Mouse (Mus musculus) c-Kit-positive CD71-negative TER-119-negative erythroid progenitor cells, embryonic 14.5 days (primary cell): Measurements from ENCODE around the gene Clec4f.
"Not testable (repeated sequence)": the region's sequence is repeated elsewhere in the genome, so short reads cannot be mapped to it uniquely, and the experiment has no call there.

Experiments used
- DNase-seq: peaks from one replicate; pipeline ENCODE4 v3.0.0-alpha.2; 2013; ENCODE audit warnings: low read depth

Clec4f gene

GRCm38 (mm10) chr6:83634106-83634505, 21.9 kb downstream of the Clec4f start:
- not testable (repeated sequence) for DNase-seq

DNA sequence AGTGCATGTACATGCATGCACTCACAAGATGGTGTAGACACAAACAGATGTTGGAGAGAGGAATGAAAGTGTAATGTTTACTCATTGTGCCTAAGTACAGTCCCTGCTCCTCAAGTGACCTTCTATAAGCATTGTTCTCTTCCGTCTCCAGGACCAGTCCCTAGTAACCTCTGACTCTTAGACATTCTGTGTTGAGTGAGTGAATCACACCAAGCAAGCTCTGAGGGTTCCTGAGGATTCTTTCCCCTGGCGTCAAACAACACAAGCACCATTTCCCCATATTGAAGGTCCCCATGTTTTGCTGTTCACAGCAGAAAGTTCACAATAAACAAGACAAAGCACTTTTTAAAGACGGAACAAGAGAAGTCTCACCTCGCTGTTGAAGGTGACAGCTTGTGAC, 24.2 kb downstream of the Clec4f start:
- DNase-seq: no peak

DNA sequence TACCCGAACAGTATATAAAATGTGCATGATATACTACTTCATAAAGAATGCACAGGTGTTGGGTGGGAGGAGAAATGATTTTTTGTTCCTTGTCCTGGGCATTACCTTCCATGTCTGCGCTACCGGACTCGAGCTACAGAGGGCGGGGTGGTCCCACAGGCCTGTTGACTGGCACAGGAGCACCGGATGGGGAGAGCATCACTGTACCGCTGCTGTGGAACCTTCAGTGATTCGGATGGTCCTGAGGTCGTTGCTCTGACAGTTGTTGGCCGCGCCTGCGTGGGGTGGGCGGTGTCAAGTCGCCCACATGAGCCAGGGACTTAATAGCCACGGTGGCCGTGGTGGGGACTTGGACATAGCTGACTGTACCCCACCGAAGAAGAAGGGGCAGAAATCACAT, 29.2 kb downstream of the Clec4f start:
- no peak for DNase-seq

DNA sequence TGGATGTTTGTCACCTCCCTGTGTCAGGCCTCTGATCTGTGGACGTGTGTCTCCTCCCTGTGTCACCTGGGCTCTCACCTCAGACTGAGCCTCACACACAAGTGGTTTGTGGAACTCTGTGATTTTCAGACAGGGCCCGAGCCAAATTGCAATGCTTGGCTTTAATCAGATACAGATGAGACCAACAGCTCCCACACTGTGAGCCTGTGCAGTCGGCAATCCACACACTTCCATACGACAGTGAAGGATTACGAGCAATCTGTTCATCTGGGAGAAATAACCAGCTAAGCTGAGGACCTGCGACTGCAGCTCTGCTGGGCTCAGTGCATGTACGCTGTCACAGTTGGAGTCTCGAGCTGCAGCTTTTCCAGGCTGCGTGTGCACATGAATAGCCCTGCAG, 36.0 kb downstream of the Clec4f start:
- no peak for DNase-seq

DNA sequence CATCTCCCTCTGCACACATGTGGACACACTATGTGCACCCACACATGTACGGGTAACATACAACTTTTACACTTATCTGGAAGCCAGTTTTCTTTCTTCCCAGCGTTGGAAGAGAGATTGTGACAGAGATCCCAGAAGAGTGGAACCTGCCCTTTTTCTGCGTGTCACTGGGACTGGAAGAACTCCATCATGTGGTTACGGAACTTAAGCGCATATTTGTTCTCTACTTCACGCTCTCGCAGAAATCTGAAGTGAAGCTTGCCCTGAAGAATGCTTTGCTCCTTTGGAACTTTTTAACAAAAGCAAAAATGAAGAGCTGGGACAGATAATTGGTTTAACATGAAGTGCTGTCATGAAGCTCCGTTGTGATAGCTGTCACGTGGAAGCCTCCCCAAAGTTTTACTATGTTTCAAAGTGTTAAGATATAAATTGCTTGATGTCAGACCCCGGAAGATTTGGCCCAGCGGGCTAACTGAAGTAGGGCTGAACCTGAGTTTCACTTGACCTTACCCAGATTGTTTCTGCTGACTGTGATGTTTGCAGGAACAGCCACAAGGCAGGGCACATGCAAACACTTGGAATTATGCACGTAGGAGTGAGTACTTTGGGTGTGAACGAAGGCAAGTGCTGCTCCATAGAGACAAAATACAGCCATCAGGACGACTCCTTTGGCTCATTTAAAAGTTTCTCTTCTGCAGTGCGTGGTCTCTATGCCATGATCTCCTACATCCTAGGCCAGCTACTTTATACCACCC, 38.2 kb downstream of the Clec4f start:
- no peak for DNase-seq

GRCm38 (mm10) chr6:83616512-83616911, 39.5 kb downstream of the Clec4f start:
- peak; percentile 47 for DNase-seq

- DNase-seq: no peak
Measured at GRCm38 (mm10) chr6:83614469-83614868, 41.5 kb downstream of the Clec4f start.

DNA sequence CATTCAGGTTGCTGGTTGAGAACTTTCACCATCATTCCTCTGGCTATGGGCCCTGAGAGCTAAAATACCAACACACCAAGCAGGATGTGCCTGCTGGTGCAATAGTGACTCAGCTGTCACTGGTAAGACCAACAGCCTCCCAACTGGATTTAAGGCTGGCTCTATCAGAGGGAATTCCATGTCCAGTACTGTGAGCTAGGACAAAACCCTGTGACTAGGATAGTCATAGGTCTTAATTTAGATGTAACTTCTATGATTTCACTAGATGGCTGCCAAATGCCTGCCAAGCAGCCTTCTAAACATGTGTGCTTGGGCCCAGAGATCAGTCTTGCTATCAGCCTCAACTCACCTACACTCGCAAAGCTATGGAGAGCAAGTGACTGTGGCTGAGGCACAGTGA, 43.0 kb downstream of the Clec4f start:
- DNase-seq: no peak

- no peak for DNase-seq
Measured at GRCm38 (mm10) chr6:83599636-83600174, 56.3 kb downstream of the Clec4f start.

GRCm38 (mm10) chr6:83599060-83599550, 56.9 kb downstream of the Clec4f start:
- DNase-seq: no peak

- DNase-seq: peak; percentile 49
Measured at GRCm38 (mm10) chr6:83598646-83599045, 57.3 kb downstream of the Clec4f start.

DNA sequence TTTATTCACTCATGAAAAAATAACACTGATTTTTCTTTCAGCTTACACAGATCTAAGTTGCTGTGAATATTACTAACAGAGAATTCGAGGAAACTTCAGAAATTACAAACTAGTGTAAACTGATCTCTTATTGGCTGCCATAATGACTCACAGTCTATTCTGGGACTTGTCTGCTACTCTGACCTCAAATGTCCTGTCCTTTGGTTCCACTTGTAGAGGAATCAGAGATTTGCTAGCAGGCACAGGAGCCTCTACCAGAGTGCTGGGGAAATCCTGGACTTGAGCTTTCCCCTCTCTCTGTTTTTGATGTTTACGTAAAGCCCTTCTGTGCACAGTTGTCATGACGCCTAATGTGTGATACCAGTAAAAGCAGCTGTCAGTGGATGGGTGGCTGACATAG, 58.0 kb downstream of the Clec4f start:
- no peak for DNase-seq

DNA sequence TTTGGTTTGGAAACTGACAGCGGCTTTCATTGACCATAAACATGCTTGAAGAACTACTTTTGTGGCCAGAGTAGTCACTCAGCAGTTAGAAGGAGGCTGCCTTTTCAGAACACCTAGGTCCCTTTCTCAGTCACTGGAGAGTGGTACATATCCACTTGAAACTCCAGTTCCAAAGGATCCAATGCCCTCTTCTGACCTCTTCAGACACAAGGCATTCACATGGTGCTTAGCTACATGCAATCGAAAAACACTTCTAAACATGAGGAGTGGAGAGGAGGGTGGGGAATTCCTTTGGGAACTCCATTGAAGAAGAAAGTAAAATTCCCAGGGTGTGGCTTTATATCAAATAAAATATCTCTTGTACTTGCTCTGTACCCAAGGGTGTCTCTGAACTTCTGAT, 61.0 kb downstream of the Clec4f start:
- no peak for DNase-seq
